Mouse (Mus musculus) stomach, postnatal 0 days (tissue): ENCODE results near the gene Pdzd2.

Source experiments
- CTCF ChIP-seq: IDR thresholded peaks from 2 replicates; pipeline ENCODE4 v1.5.1; 2016; ENCODE audit warnings: antibody characterized with exemption, low read depth, mild to moderate bottlenecking, moderate library complexity
- EP300 ChIP-seq: optimal IDR thresholded peaks from 2 replicates; pipeline ENCODE3; 2016; ENCODE audit warnings: antibody characterized with exemption

DNA sequence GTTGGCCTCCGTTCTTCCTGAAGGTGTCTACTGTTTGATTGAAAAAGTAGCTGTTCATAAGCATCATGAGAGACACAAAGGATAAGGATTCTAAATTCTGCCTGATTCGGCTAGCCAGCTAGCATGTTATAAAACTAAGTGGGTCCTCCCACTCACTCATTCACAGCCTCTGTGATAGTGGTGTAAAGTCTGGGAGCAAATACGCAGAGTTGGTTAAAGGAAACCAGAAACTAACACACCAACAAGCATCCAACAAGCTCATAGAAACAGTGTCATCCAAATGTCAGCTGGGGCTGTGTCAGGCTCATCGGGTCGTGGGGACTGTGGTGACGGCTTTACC lies 377.1 kb downstream of the Pdzd2 start:
- no peak for TF ChIP-seq EP300
- TF ChIP-seq CTCF = no peak
